Mouse (Mus musculus): ENCODE data around the gene Astn2. TPM values are rescaled to one million over a fixed set of nuclear protein-coding genes. Genes with fewer than 3 reads are reported as not detected.

Gene Astn2
- total and polyA plus RNA-seq, 3 experiments, result 0.50 to 0.90 (median 0.78) TPM

DNA sequence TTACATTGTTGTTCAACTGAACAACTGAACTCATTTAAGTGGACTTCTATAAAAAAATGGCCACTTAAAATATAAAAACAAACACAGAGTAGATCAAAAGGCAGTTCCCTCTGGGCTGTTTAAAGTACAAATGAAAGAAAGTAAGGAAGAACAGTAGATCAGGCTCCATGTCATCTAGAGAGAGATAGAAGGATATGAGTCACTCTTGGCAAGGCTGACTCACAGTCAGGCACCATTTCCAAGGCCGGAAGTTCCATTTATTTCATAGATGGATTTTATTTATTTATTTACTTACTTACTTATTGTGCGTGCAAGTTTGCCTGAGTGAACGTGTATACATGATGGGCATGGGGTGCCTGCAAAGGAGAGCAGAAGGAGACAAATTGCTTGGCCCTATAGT is 67.0 kb downstream of the Astn2 start:
- TF ChIP-seq EP300 (IDR thresholded peaks at IDR 0.05; ENCODE audit: insufficient read depth, low read depth, low read length) (no peak), POLR2A (IDR thresholded peaks at IDR 0.05; ENCODE audit: insufficient read depth, low read depth, low read length) (no peak), CTCF (IDR thresholded peaks at IDR 0.05) (no peak)
- no peak for DNase-seq
- no peak overlapping the region for H3K9ac ChIP-seq (ENCODE audit: low read depth, low read length)
- intact Hi-C loops (cut with DNase I), result no loop called here
- WGBS, result 50% methylated on average over 3 of the region's 3 CpGs
- no peaks in the 10 kb centered on the region for H3K27me3 ChIP-seq (ENCODE audit: control insufficient read depth, insufficient read depth, low read length)
- no peak overlapping the region for H3K27ac ChIP-seq
- no peak overlapping the region for H3K4me3 ChIP-seq
- no peaks in the 10 kb centered on the region for H3K4me1 ChIP-seq (ENCODE audit: control insufficient read depth, insufficient read depth, low read length)
- no peaks in the 10 kb centered on the region for H3K36me3 ChIP-seq (ENCODE audit: control insufficient read depth, insufficient read depth, low read length)
- H3K79me2 ChIP-seq (replicated peaks; ENCODE audit: control insufficient read depth, insufficient read depth, low read length), result no peaks in the 10 kb centered on the region

DNA sequence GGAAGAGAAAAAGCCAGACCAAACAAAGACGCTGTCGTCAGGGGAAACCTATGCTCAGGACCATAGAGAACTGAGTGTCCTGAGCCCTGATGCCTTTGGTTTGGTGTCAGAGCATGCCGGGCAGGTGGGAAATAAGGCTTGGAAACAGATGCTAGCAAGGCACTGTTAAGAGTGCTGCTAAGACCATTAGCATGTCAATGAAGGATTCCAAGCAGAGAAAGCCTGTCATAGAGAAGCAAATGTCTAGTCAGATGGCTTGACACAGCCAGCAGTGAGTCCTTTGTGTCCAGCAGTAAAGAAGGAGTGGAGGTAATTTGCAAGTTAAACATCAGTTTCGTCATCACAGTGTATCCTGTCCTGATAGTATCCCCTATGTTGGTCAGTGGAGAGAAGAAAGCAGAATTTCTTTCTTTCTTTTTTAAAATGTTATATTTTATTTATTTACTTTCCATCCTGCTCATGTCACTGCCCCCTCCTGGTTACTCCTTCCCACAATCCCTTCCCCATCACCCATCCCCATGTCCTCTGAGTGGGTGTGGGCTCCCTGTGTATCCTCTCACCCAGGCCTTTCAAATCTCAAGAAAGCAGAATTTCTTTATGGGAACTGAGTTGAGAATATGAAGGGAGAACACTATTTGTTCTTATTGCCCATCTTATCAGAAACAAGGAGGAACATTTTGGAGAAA is 73.7 kb downstream of the Astn2 start:
- DNase-seq, result no peak
- H3K36me3 ChIP-seq (ENCODE audit: control insufficient read depth, insufficient read depth, low read length), result no peaks in the 10 kb centered on the region
- H3K79me2 ChIP-seq (replicated peaks; ENCODE audit: control insufficient read depth, insufficient read depth, low read length), result no peaks in the 10 kb centered on the region
- no peak overlapping the region for H3K27ac ChIP-seq
- no peaks in the 10 kb centered on the region for H3K4me1 ChIP-seq (ENCODE audit: control insufficient read depth, insufficient read depth, low read length)
- intact Hi-C loops (cut with DNase I), result no loop called here
- TF ChIP-seq POLR2A (IDR thresholded peaks at IDR 0.05; ENCODE audit: insufficient read depth, low read depth, low read length), result no peak
- TF ChIP-seq EP300 (IDR thresholded peaks at IDR 0.05; ENCODE audit: insufficient read depth, low read depth, low read length), result no peak
- no peak for TF ChIP-seq CTCF (IDR thresholded peaks at IDR 0.05)
- WGBS, result 51% methylated on average over 4 of the region's 4 CpGs
- H3K27me3 ChIP-seq (ENCODE audit: control insufficient read depth, insufficient read depth, low read length), result no peaks in the 10 kb centered on the region
- no peak overlapping the region for H3K9ac ChIP-seq (ENCODE audit: low read depth, low read length)
- no peak overlapping the region for H3K4me3 ChIP-seq

DNA sequence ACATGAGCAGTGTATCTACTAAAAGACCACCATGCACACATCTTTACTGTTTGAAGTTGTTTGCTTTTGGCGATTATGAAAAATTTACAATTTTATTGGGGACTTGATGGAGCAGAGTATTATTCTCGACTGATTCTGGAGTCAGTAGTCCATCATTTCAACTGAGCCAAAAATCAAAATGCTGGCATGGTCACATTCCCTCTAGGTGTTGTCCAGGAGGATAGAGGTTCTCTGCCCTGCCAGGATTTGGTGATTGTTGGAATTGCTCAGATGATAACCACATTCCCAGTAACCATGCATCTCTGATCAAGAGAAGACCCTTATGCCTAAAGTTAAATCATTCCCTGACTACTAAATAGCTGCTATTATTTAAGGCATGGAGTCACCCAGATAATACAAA is 83.4 kb downstream of the Astn2 start:
- no peaks in the 10 kb centered on the region for H3K4me1 ChIP-seq (ENCODE audit: control insufficient read depth, insufficient read depth, low read length)
- no peaks in the 10 kb centered on the region for H3K36me3 ChIP-seq (ENCODE audit: control insufficient read depth, insufficient read depth, low read length)
- H3K4me3 ChIP-seq, result no peak overlapping the region
- TF ChIP-seq EP300 (IDR thresholded peaks at IDR 0.05; ENCODE audit: insufficient read depth, low read depth, low read length), result no peak
- H3K27ac ChIP-seq, result no peak overlapping the region
- intact Hi-C loops (cut with DNase I), result no loop called here
- no peaks in the 10 kb centered on the region for H3K27me3 ChIP-seq (ENCODE audit: control insufficient read depth, insufficient read depth, low read length)
- H3K9ac ChIP-seq (ENCODE audit: low read depth, low read length), result no peak overlapping the region
- 72% methylated on average over 2 of the region's 2 CpGs for WGBS
- H3K79me2 ChIP-seq (replicated peaks; ENCODE audit: control insufficient read depth, insufficient read depth, low read length), result no peaks in the 10 kb centered on the region
- DNase-seq, result no peak

DNA sequence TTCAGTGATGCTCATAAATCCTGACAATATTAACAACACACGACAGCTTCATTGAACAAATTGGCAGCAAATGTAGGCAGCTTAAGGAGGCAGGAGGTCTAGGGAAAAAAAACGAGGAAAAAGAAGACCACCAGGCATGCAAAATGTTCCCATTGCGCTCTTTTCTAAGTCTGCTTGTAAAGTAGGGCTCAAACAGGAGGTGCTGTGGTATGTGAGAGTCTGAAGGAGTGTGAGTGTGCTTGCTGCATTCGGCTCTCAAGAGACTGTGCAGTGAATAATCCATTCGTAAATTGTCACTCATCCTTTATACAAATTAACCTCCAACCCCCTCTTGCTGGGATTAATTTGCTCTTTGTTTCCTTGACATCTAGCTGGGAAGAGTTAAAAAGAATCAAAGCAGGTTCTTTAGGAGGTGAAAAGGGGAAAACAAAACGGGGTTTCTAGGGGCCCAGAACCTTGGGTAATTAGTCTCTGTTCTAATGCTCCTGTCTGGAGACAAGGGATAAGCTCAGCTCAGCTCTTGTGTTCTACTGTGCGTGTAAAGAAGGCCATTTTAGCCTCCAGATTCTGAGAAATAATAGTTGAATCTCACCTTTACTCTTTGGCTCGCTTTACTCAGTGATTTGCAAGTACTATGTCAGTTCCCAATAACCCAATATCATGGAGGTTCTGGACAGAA is 89.5 kb downstream of the Astn2 start:
- H3K4me3 ChIP-seq, result no peak overlapping the region
- DNase-seq, result no peak
- H3K4me1 ChIP-seq (ENCODE audit: control insufficient read depth, insufficient read depth, low read length), result no peaks in the 10 kb centered on the region
- H3K9ac ChIP-seq (ENCODE audit: low read depth, low read length), result no peak overlapping the region
- 48% methylated on average over 8 of the region's 8 CpGs for WGBS
- intact Hi-C loops (cut with DNase I), result no loop called here
- no peak overlapping the region for H3K27ac ChIP-seq
- no peaks in the 10 kb centered on the region for H3K36me3 ChIP-seq (ENCODE audit: control insufficient read depth, insufficient read depth, low read length)
- no peak for TF ChIP-seq CTCF (IDR thresholded peaks at IDR 0.05)
- TF ChIP-seq POLR2A (IDR thresholded peaks at IDR 0.05; ENCODE audit: insufficient read depth, low read depth, low read length), result no peak
- no peak for TF ChIP-seq EP300 (IDR thresholded peaks at IDR 0.05; ENCODE audit: insufficient read depth, low read depth, low read length)
- H3K79me2 ChIP-seq (replicated peaks; ENCODE audit: control insufficient read depth, insufficient read depth, low read length), result no peaks in the 10 kb centered on the region
- no peaks in the 10 kb centered on the region for H3K27me3 ChIP-seq (ENCODE audit: control insufficient read depth, insufficient read depth, low read length)

DNA sequence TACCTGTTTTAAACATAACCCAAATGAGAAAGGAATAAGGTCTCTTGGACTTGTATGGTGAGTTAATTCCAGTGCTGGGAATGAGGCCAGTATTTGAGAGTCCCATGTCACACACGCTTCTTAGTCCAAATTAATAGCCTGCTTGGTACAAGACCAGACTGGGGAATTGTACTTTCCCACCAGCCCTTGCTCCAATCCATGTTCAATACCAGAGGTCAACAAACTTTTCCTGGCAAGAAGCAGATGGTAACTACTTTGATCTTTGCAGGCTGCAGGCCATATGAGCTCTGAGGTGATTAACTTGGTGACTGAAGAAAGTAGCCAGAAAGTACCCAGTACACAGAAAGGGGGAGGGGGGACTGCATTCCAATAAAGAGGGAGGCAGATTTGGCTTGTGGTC is 91.7 kb downstream of the Astn2 start:
- no peak overlapping the region for H3K27ac ChIP-seq
- TF ChIP-seq EP300 (IDR thresholded peaks at IDR 0.05; ENCODE audit: insufficient read depth, low read depth, low read length) (no peak), CTCF (IDR thresholded peaks at IDR 0.05) (no peak), POLR2A (IDR thresholded peaks at IDR 0.05; ENCODE audit: insufficient read depth, low read depth, low read length) (no peak)
- no peak for DNase-seq
- H3K9ac ChIP-seq (ENCODE audit: low read depth, low read length), result no peak overlapping the region
- no peak overlapping the region for H3K4me3 ChIP-seq
- 61% methylated on average over 1 of the region's 1 CpGs for WGBS
- no peaks in the 10 kb centered on the region for H3K36me3 ChIP-seq (ENCODE audit: control insufficient read depth, insufficient read depth, low read length)
- H3K4me1 ChIP-seq (ENCODE audit: control insufficient read depth, insufficient read depth, low read length), result no peaks in the 10 kb centered on the region
- H3K27me3 ChIP-seq (ENCODE audit: control insufficient read depth, insufficient read depth, low read length), result no peaks in the 10 kb centered on the region
- no peaks in the 10 kb centered on the region for H3K79me2 ChIP-seq (replicated peaks; ENCODE audit: control insufficient read depth, insufficient read depth, low read length)
- intact Hi-C loops (cut with DNase I), result no loop called here

DNA sequence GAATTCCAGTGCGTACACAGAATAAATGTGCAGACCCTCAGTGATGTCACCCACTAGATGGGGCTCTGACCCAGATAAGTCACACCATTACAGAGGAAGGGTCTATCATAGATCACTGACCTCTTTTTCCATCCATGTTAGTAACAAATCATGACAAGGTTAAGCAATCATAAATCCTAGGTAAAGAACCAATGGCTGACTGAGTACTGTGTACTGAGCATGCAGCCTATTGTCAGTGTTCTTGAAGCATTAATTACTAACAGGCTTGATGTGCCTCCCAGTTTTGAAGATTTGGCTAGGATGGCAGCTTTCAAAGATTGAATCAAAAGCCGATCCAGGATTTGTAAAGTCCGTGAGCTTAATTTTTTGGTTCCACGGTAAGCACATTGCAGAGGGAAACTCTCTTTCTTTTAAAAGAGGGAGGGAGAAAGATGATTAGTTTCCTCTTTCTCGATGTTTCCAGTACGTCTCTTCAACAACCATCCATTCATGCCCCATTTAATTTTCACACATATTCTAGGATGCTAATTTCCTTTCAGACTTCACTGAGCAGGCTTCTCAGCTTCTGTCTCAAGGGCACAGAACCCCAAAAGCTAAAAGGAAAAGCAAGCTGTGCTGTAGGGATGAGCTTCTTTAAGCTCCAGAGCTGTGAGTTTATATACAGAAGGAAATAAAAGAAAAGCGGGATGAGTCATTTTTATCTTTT is 93.9 kb downstream of the Astn2 start:
- Histone ChIP-seq H3K27ac (no peak overlapping the region), H3K4me3 (no peak overlapping the region), H3K79me2 (replicated peaks; ENCODE audit: control insufficient read depth, insufficient read depth, low read length) (no peaks in the 10 kb centered on the region), H3K27me3 (ENCODE audit: control insufficient read depth, insufficient read depth, low read length) (no peaks in the 10 kb centered on the region), H3K9ac (ENCODE audit: low read depth, low read length) (no peak overlapping the region), H3K36me3 (ENCODE audit: control insufficient read depth, insufficient read depth, low read length) (no peaks in the 10 kb centered on the region), H3K4me1 (ENCODE audit: control insufficient read depth, insufficient read depth, low read length) (no peaks in the 10 kb centered on the region)
- 85% methylated on average over 7 of the region's 7 CpGs for WGBS
- intact Hi-C loops (cut with DNase I), result no loop called here
- DNase-seq, result no peak
- TF ChIP-seq CTCF (IDR thresholded peaks at IDR 0.05) (no peak), POLR2A (IDR thresholded peaks at IDR 0.05; ENCODE audit: insufficient read depth, low read depth, low read length) (no peak), EP300 (IDR thresholded peaks at IDR 0.05; ENCODE audit: insufficient read depth, low read depth, low read length) (no peak)

Measured in heart, adult 2 months (tissue).